Mouse (Mus musculus) retina, embryonic 14.5 days (tissue): Measurements from ENCODE around the gene Brpf1.

Experiments
- DNase-seq: peaks from one replicate; pipeline ENCODE4 v3.0.0-alpha.2; 2015; ENCODE audit warnings: low spot score

The Brpf1 gene

DNA sequence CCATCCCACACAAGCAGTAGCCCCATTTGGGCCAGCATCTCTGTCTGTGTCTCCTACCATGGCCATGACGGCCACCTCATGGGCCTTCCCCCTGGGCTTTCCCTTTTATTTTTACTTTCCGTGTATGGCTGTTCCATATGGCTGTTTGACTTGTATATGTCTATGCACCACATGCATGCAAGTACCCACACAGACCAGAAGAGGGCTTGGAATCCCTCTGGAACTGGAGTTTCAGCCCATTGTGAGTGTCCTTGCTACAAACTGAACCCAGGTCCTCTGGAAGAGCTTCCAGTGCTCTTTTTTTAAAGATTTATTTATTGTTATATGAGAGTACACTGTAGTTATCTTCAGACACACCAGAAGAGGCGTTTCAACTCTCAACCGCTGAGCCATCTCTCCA, 54.5 kb downstream of the Brpf1 start:
- no peak for DNase-seq

DNA sequence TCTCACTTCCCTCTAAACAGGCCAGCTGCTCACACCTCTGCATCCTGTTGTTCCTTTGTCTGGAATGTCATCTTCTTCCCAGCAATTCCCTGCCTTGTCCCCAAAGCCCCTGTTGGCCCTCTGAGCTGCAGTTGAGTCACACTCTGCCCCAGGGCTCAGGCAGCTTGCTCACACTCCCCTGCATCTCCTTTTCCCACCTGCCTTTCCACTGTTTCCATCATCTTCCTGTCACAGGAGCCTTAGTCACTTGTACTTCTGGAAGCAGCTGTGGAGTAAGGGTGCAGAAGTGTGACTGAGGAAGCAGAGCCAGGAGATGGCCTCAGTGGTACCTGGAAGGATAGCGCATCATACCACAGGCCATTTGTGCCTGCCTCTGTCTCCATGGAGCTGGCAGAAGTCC, 55.3 kb downstream of the Brpf1 start:
- no peak for DNase-seq

DNA sequence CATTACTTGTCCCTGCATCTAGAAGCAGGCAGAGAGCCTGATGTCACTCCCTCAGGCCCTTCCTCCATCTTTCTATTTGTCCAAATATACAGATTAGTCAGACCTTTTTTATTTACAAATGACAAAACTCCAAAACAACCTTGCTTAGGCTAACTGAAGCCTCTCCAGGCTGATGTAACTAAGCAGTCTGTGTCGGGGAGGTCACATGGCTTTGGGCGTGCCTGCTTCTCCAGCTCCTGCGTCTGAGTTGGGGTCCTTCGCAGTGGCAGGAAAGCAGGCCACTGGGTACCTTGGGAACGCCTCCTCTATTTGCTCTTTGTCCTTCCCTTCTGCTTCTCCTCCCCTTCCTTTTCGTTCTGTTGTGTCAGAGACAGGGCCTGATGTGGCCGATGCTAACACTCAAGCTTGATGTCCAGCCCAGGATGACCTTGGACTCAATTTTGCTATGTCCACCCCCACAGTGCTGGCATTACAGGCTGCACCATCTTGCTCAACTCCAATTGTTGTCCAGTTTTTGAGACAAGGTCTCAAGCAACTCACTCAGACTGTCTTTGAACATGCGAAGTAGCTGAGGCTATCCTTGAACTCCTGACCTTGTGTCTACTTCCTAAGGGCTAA, 57.7 kb downstream of the Brpf1 start:
- no peak for DNase-seq

DNA sequence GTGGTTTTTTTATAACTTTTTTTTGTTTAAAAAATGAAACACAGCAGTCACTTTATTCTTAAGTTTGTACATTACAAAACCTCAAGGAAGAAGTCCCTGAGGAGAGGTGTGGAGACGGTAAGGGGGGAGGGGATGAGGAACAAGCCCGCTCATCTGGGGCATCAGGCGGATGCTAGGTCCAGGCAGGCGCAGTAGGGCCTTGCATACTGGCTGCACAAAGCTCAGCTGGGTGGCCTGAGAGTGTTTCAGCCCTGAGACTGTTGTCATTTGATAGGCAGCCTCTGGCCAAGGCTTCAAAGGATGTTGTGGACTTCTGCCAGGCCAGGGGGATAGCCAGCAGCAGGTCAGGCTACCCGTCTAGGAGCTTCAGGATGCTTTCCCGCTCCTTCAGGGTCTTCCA, 59.7 kb downstream of the Brpf1 start:
- DNase-seq: no peak

DNA sequence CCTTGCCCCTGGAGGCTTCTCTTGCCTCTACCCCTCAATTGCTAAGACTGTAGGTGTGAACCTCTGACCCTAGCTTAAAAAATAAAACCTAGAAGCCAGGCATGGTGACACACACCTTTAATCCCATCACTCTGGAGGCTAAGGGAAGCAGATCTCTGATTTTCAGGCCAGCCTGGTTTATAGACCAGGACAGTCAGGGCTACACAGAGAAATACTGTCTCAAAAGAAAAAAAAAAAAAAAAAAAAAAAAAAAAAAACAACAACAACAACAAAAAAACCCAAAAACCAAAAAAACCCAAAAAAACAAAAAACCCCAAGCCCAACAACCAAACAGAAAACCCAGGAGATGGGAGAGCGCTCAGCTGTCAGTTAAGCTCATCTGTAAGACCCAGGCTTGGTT, 60.6 kb downstream of the Brpf1 start:
- no peak for DNase-seq

DNA sequence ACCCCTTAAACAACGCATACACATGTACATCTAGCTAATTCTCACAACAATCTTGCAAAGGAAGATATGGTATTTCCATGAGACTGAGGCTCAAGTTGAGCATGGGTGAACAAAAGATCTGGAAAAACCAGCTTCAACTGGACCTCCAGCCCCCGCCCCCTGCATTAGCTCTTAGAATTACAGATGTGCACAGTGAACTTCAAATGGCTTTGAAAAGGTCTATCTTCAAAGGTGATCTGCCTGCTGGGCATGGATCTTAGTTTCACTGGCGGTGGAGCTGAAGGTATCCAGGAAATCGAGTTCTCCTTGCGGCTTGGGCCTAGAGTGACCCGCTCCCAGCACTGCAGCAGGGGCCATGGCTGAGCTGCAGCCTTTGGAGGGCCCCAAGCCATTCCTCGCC, 61.2 kb downstream of the Brpf1 start:
- DNase-seq: no peak

DNA sequence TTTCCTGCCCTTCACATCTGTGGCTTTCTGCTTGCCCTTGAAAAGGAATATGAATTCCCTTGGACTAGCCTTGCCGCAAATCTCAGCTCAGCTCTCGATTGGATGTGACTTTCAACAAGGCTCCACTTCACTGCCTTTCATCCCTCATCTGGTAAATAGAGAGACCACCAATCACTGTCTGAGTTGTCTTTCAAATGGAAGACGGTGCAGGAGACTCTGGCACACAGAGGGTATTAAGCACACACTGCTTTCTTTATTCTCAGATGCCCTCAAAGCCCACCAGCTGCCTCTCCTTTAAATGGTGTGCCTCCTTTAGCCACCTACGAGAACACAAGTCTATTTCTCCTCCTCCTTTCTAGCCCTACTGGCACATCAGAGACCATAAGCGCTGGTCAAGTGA, 61.6 kb downstream of the Brpf1 start:
- no peak for DNase-seq

DNA sequence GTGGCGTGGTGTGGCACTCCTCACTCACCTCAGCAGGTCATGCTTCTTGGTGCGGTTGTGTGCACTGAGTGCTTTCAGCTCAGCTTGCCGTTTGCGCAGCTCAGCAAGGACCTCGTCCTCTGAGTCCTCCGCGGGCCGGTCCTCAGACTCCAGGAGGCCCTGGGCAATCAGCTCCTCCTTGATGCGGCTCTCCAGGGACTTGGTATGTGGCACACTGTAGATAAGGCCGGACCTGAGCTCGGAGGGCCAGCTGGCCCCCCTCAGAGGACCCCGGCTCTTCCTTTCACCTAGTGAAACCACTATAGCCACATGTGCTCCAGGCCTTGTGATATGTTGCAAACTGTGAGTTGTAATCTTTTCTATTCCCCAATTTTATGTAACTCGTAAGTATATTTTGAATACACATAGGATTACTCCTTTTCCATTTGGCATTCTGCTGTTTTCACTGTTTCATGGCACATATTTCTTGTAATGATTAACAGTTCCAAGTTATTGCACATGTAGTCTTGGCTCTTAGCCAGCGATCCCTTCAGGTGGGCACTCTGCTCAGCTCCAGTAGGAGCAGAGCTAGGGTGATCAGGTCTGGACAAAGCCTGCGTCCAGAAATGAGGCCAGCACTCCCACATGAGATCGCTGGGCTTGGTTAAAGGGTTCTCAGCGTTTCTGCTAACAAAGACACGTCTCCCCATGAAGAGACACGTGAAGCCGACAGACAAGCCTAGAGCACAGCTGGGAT, 63.4 kb downstream of the Brpf1 start:
- no peak for DNase-seq

DNA sequence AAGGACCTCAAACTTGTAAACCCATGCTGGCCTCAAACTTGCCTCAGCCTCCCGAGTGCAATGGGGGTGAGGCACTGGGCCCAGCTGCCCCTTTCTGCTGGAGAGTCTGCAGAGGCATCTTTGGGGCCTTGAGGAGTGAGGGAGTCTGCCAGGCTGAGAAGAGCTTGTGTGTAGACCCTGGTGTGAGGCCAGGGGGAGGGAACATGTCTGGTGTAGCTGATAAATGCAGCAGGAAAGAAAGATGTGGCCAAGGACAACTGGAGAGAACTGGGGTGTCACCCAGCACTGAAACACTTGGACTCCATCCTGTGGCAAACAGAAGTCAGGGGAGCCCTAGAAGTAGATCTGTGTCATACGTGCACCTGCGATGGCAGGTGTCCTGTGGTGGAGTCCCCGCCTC, 66.6 kb downstream of the Brpf1 start:
- no peak for DNase-seq
